Mouse (Mus musculus): ENCODE data around the gene Fam155a. TPM values are rescaled to one million over a fixed set of nuclear protein-coding genes. Genes with fewer than 3 reads are reported as not detected.

Fam155a gene
- total RNA-seq, 2 experiments from 2014 or later, result 110 to 121 TPM

DNA sequence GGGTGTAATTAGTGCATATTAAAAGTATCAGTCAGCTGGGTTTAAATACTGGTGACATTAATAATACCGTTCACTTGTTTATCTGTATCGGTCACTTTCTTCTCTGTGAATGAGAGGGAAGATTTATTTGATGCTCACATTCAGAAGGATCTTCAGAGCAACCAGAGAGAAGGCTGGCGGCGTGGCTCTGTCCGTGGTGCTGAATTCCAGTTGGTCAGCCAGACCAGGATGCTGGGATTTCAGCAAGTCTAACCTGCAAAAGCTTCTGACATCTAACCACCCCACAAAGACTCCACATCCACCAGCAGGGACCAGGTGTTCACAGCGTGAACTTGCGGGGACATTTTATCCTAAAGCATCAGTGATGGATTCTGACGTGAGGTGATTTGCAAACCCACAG is 461.5 kb downstream of the Fam155a start:
- no peak for DNase-seq (ENCODE audit: extremely low spot score in 1 of 2, low spot score in 1 of 2)

- DNase-seq (ENCODE audit: extremely low spot score in 1 of 2, low spot score in 1 of 2), result no peak
These were observed 467.3 kb downstream of the Fam155a start for GRCm38 (mm10) chr8:9303526-9304135.

DNA sequence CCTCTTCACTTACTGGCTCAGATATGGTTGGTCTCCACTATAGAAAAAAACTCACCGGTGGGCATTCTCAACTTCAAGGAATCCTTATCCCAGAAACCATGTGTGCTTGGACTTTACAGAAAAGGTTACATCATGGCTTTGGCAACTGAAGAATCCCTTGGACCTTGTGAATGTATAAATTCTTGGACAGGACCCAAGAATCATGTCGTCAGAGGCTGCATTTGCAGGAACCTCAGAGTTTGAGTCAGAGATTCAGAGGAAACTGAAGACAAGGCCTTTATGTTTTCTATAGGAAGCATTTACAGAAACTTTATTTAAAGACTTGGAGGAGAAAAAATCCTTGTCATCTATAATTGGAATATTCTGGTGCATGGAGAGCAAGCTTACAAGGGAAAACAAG is 475.9 kb downstream of the Fam155a start:
- DNase-seq (ENCODE audit: extremely low spot score in 1 of 2, low spot score in 1 of 2), result no peak

- DNase-seq (ENCODE audit: extremely low spot score in 1 of 2, low spot score in 1 of 2), result no peak
These were observed 478.4 kb downstream of the Fam155a start for GRCm38 (mm10) chr8:9292532-9292931.

GRCm38 (mm10) chr8:9288015-9288729 is 482.8 kb downstream of the Fam155a start:
- no peak for DNase-seq (ENCODE audit: extremely low spot score in 1 of 2, low spot score in 1 of 2)

DNA sequence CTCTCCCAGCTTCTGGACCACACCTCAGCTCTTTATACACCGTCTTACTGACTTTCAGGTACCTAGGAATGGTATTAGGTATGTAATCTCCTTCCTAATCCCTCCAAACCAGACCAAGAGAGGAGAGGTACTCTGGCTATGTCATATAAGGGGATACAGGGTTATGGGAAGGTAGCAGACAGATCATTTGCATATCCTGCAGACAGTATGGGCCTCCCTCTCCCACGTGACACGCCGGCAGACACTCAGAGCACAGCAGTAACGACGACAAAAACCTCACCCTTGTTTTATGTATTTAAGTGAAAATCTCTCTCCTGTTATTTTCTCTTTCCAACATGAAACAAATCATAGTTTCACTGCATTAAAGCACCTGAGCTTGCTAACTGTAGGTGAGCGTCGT is 496.8 kb downstream of the Fam155a start:
- no peak for DNase-seq (ENCODE audit: extremely low spot score in 1 of 2, low spot score in 1 of 2)

DNA sequence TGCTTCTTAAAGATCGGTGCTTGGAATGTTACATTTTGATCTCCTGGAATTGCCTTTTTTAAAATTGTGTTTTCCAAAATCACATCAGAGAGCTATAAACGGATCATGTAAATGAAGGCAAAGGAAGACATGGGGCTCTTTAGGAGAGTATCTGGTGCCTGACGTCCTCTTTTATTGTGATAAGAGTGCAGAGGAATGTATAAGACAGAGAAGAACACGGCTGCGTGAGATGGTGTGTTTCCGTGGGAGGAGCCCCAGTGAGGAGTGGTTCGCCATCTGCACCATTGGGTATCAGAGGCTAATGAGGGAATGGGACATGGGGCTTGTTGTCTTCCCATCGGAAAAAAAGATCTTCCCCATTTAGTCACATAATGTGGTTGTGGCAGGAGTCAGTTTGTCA is 506.6 kb downstream of the Fam155a start:
- DNase-seq (ENCODE audit: extremely low spot score in 1 of 2, low spot score in 1 of 2), result no peak

- no peak for DNase-seq (ENCODE audit: extremely low spot score in 1 of 2, low spot score in 1 of 2)
These were observed 509.4 kb downstream of the Fam155a start for GRCm38 (mm10) chr8:9261527-9261926.

DNA sequence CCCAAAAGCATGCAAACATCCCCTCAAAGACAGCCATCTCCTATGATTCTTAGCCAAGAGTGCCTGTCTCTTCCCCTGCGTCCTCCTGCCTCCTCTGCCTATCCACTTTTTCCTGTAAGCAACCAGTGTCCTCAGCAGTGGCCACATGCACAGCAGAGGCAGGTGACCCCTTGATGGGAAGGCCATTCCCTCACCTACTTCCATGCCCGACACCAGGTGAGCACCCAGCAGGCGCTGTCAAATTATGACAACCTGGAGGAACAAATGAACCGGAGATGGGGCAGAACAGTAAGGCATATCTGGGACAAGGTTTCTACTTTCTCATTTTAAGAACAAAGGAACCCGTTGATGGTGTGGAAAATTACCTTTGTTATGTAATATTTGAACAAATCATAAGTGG is 515.6 kb downstream of the Fam155a start:
- no peak for DNase-seq (ENCODE audit: extremely low spot score in 1 of 2, low spot score in 1 of 2)

GRCm38 (mm10) chr8:9252991-9253390 is 518.0 kb downstream of the Fam155a start:
- no peak for DNase-seq (ENCODE audit: extremely low spot score in 1 of 2, low spot score in 1 of 2)

DNA sequence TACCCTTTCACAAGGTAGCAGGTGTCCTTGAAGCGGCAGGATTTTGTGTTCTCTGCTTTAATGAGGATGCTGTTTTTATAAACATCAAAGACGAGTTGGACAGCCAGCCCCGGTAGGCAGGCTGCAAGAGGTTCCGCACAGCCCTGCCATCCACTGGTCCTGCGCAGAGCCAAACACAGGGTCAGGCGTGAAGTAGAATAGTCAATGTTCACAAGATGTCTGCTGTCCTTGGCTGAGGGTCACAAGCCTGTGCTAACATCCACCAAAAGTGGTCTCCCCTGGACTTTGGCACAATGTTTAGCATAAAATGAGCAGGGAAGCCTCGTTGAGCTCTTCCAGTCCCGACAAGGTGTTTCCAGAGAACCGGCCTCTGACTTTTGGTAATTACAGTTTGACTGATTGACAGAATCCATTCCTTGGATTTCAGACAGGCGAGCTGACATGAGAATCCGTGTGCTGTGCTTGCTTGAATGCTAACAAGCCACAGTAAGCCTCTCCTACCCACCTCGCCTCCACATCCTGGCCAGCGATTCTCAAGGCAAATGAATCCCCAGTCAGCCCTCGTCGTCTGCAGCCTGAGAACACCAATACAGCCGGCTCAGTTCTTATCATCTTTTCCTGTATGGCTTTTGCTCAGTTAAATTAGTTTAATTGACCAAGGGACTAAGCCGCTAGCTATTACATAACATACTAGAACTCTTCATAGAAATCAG is 522.7 kb downstream of the Fam155a start:
- DNase-seq (ENCODE audit: extremely low spot score in 1 of 2, low spot score in 1 of 2), result no peak

DNA sequence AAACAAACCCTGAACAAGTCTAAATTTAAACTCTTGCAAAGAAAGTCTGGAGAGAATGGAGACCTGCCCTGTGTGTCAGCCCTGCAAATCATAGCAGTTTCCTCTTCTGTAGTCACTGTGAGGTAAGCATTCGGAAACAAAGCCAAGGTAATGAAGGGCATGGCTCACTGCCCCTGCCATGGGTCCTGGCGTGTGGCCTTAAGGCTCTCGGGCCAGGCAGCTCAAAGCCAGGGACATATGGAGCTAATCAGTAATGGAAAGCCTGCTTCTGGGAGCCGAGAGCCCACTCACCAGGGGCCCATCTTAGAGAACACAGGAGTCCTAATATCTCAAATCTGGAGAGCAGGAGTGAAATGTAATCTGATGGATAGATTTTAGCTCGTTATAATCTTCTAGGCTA is 525.0 kb downstream of the Fam155a start:
- no peak for DNase-seq (ENCODE audit: extremely low spot score in 1 of 2, low spot score in 1 of 2)

DNA sequence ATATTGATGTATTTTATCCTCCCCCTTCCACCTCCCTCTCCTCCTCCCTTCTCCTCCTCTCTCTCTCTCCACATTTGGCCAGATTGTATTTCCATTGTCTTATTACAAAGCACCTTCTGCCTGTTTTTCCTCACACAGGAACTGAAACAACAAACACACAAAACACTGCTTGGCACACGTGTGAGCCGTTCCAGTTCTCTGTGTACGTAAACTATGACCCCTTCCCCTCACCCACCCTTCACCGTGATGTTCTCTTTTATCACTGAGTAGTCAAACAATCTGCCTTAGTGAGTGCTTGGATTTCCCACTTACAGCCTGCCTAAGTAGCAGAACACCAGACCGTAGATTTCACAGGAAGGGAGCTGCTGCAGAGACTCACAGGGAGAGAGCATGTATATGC is 530.0 kb downstream of the Fam155a start:
- DNase-seq (ENCODE audit: extremely low spot score in 1 of 2, low spot score in 1 of 2), result no peak

GRCm38 (mm10) chr8:9239741-9240140 is 531.2 kb downstream of the Fam155a start:
- DNase-seq (ENCODE audit: extremely low spot score in 1 of 2, low spot score in 1 of 2), result no peak

DNA sequence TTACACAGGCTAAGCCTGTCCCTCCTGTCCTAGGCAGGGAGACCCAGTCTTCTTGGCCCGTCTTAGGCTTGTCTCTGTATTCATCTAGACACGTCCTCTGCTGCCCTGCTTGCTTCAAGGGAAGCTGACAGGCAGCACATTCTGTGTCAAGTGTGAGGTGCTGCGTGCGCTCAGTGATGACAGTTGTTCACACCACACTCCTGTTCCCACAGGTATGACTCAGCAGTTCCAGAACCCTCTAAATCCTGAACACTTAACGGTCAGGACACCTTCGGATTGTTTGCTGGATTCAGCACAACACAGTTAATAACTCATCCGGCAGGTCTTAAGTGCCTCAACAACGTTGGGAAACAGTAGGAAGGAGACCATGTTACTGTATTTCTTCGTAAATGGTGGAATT is 532.0 kb downstream of the Fam155a start:
- DNase-seq (ENCODE audit: extremely low spot score in 1 of 2, low spot score in 1 of 2), result no peak

DNA sequence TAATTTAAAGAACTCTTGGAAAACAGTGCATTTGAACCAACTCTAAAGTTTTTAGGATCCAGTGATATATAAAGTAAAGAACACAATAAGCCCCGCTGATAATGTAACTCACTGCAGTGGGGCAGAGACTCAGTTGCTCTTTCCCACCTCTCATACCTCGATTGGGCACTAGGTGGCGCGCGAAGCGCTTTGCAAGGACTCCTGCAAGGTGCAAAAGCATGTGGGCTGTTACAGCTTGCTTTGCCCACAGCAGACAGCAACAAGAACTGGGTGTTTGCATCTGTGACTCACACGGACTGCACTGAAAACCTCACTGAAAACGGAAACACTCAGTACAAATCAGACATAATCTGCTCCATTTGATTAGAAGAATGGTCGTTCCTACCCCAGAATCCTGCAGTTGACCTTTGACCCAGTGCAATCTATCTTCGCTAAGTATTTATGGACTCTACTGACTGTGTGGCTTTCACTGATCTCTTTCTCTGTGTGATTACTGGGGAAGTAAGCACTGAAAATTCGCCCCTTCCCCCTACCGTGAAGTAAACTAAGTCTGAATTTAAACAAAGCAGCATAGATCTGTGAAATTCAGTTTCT is 537.5 kb downstream of the Fam155a start:
- peak; percentile 98 to 100 for DNase-seq (ENCODE audit: extremely low spot score in 1 of 2, low spot score in 1 of 2)

- DNase-seq (ENCODE audit: extremely low spot score in 1 of 2, low spot score in 1 of 2), result peak in 1 of 2 experiments; percentile 70
These were observed 543.0 kb downstream of the Fam155a start for GRCm38 (mm10) chr8:9227779-9228464.

GRCm38 (mm10) chr8:9226767-9227166 is 544.2 kb downstream of the Fam155a start:
- peak in 1 of 2 experiments; percentile 20 for DNase-seq (ENCODE audit: extremely low spot score in 1 of 2, low spot score in 1 of 2)

DNA sequence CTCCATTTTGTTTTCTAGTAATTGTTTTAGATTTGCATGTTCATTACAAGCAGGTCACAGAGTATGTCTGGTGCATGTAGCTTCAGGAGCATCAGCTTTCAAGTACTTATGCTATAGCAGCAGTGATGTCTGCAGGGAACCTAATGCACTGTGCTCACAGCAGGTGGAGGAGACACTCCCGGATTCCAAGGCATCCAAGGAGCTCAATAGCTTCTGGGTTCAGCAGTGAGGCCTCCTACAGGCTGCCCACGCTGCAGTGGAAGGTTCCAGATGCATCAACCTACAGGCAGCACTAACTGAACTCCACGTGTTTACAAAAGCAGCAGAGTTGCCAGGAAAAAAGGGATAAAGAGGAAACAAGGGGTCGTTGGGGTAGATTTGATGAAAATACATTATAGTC is 559.2 kb downstream of the Fam155a start:
- no peak for DNase-seq (ENCODE audit: extremely low spot score in 1 of 2, low spot score in 1 of 2)

DNA sequence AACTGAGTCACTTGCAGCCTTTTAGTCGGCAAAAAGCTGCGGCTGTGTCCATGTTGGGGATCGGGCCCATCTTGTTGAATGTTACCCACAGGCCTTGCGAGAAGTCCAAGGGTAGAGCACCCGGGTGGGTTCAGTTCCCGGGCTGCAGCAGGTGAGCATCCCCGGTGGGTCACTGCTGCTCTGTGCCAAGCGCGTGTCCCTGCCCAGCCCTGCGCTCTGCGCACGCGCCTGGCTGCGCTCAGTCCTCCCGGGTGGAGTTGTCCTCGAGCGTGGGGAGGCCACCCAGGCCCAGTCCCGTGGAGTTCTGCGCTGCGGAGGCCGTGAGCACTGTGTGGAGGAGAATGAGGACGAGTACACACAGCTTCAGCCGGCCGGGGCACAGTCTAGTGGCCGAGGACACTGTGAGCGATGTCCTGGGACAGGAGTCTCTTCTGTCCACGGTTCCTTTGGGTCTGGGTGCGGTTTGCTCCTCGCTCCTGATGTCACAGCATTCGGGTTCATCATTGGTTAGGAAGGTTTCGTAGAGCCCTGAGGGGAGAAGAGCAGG is 563.4 kb downstream of the Fam155a start:
- no peak for DNase-seq (ENCODE audit: extremely low spot score in 1 of 2, low spot score in 1 of 2)
